Mouse (Mus musculus) embryonic facial prominence, embryonic 14.5 days (tissue): ENCODE data around the gene Ctse. TPM values are rescaled to one million over a fixed set of nuclear protein-coding genes. Genes with fewer than 3 reads are reported as not detected.

Experiments
- ATAC-seq: fragments of 200-750 bp; cut with Nextera tagmentation; 2 replicates; pipeline ENCODE4 v1.8.0; 2017; ENCODE audit warnings: low read depth, moderate number of reproducible peaks, moderate TSS enrichment
- DNase-seq: peaks from one replicate; pipeline ENCODE4 v3.0.0-alpha.2; 2015; ENCODE audit warnings: low spot score
- H3K27ac ChIP-seq: fragments of 300-500 bp; sonication (generic); replicated peaks from 2 replicates; pipeline ENCODE4 v1.5.1; 2014; ENCODE audit warnings: low read depth, mild to moderate bottlenecking, low read length, moderate library complexity
- H3K27me3 ChIP-seq: fragments of 300-500 bp; sonication (generic); replicated peaks from 2 replicates; pipeline ENCODE4 v1.6.1; 2014; ENCODE audit warnings: low read length; ENCODE audit not compliant: control insufficient read depth, insufficient read depth
- H3K36me3 ChIP-seq: fragments of 300-500 bp; sonication (generic); 2 replicates; pipeline ENCODE4 v1.6.1; 2014; ENCODE audit warnings: low read length, mixed read lengths; ENCODE audit not compliant: control insufficient read depth, insufficient read depth
- H3K4me1 ChIP-seq: fragments of 300-500 bp; sonication (generic); 2 replicates; pipeline ENCODE4 v1.6.1; 2014; ENCODE audit warnings: antibody characterized with exemption, low read length; ENCODE audit not compliant: control insufficient read depth, insufficient read depth
- H3K4me2 ChIP-seq: fragments of 300-500 bp; sonication (generic); 2 replicates; pipeline ENCODE4 v1.6.1; 2014; ENCODE audit warnings: low read depth, mild to moderate bottlenecking, low read length, moderate library complexity, mixed read lengths
- H3K4me3 ChIP-seq: fragments of 300-500 bp; sonication (generic); 2 replicates; pipeline ENCODE4 v1.5.1; 2014; ENCODE audit warnings: low read depth, mild to moderate bottlenecking, low read length
- H3K9ac ChIP-seq: fragments of 300-500 bp; sonication (generic); 2 replicates; pipeline ENCODE4 v1.6.1; 2014; ENCODE audit warnings: low read depth, mild to moderate bottlenecking, low read length, moderate library complexity, mixed read lengths
- H3K9me3 ChIP-seq: fragments of 300-500 bp; sonication (generic); 2 replicates; pipeline ENCODE4 v1.6.1; 2016; ENCODE audit warnings: low read length; ENCODE audit not compliant: control insufficient read depth
- WGBS: fragments of 180-500 bp; shearing (Covaris S2); extraction: QIAGEN DNeasy Blood & Tissue Kit; methylation state at CpG from one replicate; pipeline ENCODE4 v1.1.7; 2014; 5-methylcytosine and 5-hydroxymethylcytosine counted together
- polyA plus RNA-seq: library from polyadenylated mRNA; unstranded; fragments of >200 nt; fragmentation: Nextera tagmentation; extraction: Ambion mirVana; gene quantifications from 2 replicates; pipeline ENCODE4 v1.2.1, GENCODE M21; 2014

Ctse gene
- polyA plus RNA-seq, 1 experiment from 2014 or later: 0.15 TPM

DNA sequence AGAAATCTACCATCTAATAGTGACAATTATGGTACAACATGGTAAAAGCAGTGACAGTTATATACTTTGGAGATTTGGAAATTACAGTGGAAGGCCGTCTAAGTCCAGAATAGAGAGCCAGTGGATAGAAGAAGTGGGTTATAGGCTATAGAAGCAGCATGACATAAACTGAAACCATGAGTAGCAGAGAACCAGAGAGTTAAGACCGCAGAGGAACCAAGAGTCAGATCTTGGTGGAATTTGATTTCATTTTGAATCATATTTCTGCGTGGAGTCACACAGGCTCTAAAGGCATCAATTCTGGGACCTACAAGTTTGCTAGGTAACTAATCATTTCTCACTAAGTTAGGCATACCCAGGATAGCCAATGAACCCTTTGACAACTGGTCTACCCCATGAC, 60.7 kb downstream of the Ctse start:
- Histone ChIP-seq H3K9me3 (no peaks in the 10 kb centered on the region), H3K4me2 (no peak overlapping the region), H3K36me3 (no peaks in the 10 kb centered on the region), H3K27ac (no peak overlapping the region), H3K4me3 (no peak overlapping the region), H3K9ac (no peak overlapping the region), H3K4me1 (no peaks in the 10 kb centered on the region), H3K27me3 (no peaks in the 10 kb centered on the region)
- DNase-seq (no peak), ATAC-seq (no peak)
- 83% methylated on average over 3 of the region's 3 CpGs for WGBS

DNA sequence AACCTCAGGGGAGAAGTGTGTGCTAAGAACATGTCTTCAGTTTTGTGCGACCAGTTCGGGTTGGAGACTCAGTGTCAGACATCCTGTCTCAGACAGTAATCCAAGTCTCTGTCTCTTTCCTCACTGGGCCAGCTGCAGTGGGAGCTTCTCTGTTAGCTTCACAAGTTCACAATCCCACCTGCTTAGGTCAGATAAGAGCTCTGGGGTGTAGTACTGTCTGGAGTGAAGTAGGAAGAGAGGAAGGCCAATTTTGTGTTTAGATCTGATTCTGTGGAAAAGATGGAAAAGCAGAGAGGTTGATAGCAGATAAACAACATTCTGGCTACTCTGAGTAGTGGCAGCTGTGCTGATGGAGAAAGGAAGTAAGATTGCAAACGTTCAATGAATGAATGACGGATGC, 61.5 kb downstream of the Ctse start:
- no peaks in the 10 kb centered on the region for H3K27me3 ChIP-seq
- no peak for ATAC-seq
- 81% methylated on average over 4 of the region's 4 CpGs for WGBS

DNA sequence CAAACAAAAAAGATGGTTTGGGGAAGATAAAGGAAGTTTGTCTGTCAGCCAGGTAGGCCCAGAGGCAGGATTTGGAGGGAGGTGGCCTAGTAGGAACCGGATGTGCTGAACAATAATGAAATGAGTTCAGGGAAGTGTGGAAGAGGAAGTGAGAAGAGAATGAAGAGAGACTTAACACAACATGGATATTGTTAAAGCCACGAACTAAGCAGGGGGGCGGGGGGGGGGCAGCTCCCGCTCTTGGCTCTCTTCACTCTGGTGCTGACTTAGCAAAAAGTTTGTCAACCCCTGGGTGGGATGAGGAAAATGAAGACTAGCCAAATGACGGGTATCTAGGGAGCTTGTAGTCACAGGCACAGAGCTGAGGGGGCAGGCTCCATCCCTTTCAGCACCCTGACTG, 62.3 kb downstream of the Ctse start:
- 67% methylated on average over 5 of the region's 5 CpGs for WGBS
- no peak for ATAC-seq

More for the DNA sequence above, 61.5 kb downstream of the Ctse start:
- H3K9me3 ChIP-seq: no peaks in the 10 kb centered on the region
- H3K4me1 ChIP-seq: no peaks in the 10 kb centered on the region
- H3K36me3 ChIP-seq: no peaks in the 10 kb centered on the region
- H3K4me2 ChIP-seq: no peak overlapping the region
- no peak for DNase-seq
- no peak overlapping the region for H3K9ac ChIP-seq
- no peak overlapping the region for H3K4me3 ChIP-seq
- no peak overlapping the region for H3K27ac ChIP-seq

DNA sequence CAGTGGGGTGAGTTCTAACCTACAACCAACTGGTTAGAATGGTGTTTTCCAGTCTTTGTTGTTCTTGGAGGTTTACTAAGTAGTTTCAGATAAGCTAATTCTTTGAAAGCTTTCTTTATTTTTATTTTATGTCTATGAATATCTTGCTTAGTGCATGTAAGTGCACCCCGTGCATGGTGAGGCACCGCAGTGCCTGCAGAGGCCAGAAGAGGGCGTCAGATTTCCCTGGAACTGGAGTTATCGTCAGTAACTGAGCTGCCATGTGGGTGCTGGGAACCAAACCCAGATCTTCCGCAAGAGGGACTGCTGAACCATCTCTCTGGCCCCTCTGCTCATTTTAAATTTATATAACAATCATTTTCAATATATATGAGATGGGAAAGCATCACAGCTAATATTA, 63.3 kb downstream of the Ctse start:
- no peaks in the 10 kb centered on the region for H3K27me3 ChIP-seq
- DNase-seq (no peak), ATAC-seq (no peak)
- no peak overlapping the region for H3K27ac ChIP-seq
- no peaks in the 10 kb centered on the region for H3K4me1 ChIP-seq
- H3K4me2 ChIP-seq: no peak overlapping the region
- no peak overlapping the region for H3K9ac ChIP-seq
- H3K36me3 ChIP-seq: no peaks in the 10 kb centered on the region
- no peaks in the 10 kb centered on the region for H3K9me3 ChIP-seq
- H3K4me3 ChIP-seq: no peak overlapping the region
- 82% methylated on average over 5 of the region's 5 CpGs for WGBS

More for the DNA sequence above, 62.3 kb downstream of the Ctse start:
- Histone ChIP-seq H3K4me1 (no peaks in the 10 kb centered on the region), H3K9me3 (no peaks in the 10 kb centered on the region), H3K4me2 (no peak overlapping the region), H3K36me3 (no peaks in the 10 kb centered on the region), H3K27me3 (no peaks in the 10 kb centered on the region), H3K27ac (no peak overlapping the region), H3K4me3 (no peak overlapping the region), H3K9ac (no peak overlapping the region)
- DNase-seq: no peak

DNA sequence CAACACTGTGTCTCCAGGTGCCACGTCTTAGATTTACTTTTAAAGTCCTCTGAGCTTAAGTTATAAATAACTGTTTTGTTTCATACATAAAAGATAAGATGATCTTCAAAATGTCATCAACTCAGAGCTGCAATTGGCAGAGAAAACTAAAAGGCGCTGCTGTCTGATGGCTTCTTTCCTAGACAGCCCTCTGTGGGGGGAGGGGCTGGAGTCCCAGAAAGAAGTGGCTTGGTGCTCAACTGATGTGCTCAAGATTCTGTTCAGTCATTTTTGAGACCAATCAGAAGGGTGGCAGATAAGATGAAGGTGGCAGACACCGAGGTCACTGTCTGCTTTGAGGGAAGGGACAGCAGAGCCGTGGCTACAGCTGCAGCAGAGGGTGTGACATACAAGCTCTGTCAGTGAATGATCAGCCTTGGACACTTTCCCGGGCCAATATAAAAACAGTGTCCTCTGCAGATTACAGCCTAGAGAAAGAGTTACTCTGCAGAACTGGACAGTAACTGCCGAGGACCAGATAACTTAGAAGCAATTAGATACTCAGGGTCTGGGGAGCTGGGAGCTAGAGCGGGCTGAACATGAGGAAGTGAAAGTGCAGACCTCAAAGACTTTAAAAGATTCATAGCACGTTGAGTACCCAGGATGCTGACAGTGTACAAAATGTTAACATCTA, 64.1 kb downstream of the Ctse start:
- no peaks in the 10 kb centered on the region for H3K4me1 ChIP-seq
- no peak overlapping the region for H3K27ac ChIP-seq
- no peaks in the 10 kb centered on the region for H3K27me3 ChIP-seq
- no peak overlapping the region for H3K4me2 ChIP-seq
- no peaks in the 10 kb centered on the region for H3K9me3 ChIP-seq
- no peak overlapping the region for H3K9ac ChIP-seq
- ATAC-seq (no peak), DNase-seq (no peak)
- no peaks in the 10 kb centered on the region for H3K36me3 ChIP-seq
- H3K4me3 ChIP-seq: no peak overlapping the region
- WGBS: 72% methylated on average over 8 of the region's 8 CpGs

GRCm38 (mm10) chr1:131703482-131703881, 65.4 kb downstream of the Ctse start:
- H3K9me3 ChIP-seq: no peaks in the 10 kb centered on the region
- ATAC-seq (no peak), DNase-seq (no peak)
- H3K36me3 ChIP-seq: no peaks in the 10 kb centered on the region
- no peak overlapping the region for H3K27ac ChIP-seq
- no peak overlapping the region for H3K4me3 ChIP-seq
- H3K4me1 ChIP-seq: no peaks in the 10 kb centered on the region
- H3K9ac ChIP-seq: no peak overlapping the region
- 67% methylated on average over 2 of the region's 2 CpGs for WGBS
- no peaks in the 10 kb centered on the region for H3K27me3 ChIP-seq
- H3K4me2 ChIP-seq: no peak overlapping the region

DNA sequence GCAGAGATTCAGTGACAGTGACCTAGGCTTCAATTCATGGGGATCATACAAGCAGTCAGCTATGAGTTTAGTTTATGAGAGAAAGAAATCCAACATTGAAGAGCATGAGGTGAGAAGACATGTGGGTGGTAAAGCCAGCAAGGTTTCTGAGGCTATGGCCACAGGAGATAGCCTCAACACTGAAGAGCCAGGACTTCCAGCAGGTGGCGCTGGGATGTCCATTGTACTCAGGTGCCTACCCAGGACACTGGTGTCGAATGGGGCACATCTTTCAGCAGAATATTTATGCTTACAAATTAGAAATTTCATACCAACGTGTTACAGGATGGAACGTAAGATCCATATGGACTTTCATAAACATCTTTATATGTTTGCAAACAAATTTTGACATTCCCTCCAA, 70.2 kb downstream of the Ctse start:
- no peaks in the 10 kb centered on the region for H3K9me3 ChIP-seq
- no peak overlapping the region for H3K9ac ChIP-seq
- peak; percentile 42 for DNase-seq
- 19% methylated on average over 4 of the region's 4 CpGs for WGBS
- no peak overlapping the region for H3K27ac ChIP-seq
- H3K4me2 ChIP-seq: no peak overlapping the region
- H3K27me3 ChIP-seq: no peaks in the 10 kb centered on the region
- H3K36me3 ChIP-seq: no peaks in the 10 kb centered on the region
- no peaks in the 10 kb centered on the region for H3K4me1 ChIP-seq
- no peak overlapping the region for H3K4me3 ChIP-seq
- ATAC-seq: no peak

GRCm38 (mm10) chr1:131711518-131711917, 73.4 kb downstream of the Ctse start:
- H3K4me2 ChIP-seq: no peak overlapping the region
- no peak overlapping the region for H3K9ac ChIP-seq
- DNase-seq (peak; percentile 31), ATAC-seq (0 out of 2 replicates have a peak, but pooled peaks have one; percentile 56)
- no peak overlapping the region for H3K4me3 ChIP-seq
- WGBS: 78% methylated on average over 10 of the region's 10 CpGs
- no peaks in the 10 kb centered on the region for H3K4me1 ChIP-seq
- H3K27ac ChIP-seq: no peak overlapping the region
- no peaks in the 10 kb centered on the region for H3K36me3 ChIP-seq
- H3K27me3 ChIP-seq: no peaks in the 10 kb centered on the region
- no peaks in the 10 kb centered on the region for H3K9me3 ChIP-seq

DNA sequence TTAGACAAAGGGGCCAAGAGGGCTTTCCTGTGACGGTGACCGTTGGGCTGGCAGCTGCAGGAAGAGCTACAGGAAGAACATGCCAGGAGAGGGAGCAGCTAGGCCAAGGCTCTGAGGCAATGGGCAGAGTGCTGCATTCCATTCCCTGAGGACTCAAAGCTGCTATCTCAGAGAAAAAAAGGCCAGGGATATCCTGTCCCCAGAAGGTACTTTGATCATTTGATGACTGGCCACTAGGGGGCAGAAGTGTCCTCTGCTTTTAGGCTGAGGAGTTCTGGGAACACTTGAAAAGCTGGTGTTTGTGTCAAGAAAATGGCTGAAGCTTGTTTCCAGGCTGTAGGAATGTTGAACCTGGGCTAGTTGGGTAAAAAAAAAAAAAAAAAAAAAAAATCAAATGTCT, 74.3 kb downstream of the Ctse start:
- no peak overlapping the region for H3K4me3 ChIP-seq
- H3K4me2 ChIP-seq: no peak overlapping the region
- peak; percentile 92 for DNase-seq
- H3K4me1 ChIP-seq: no peaks in the 10 kb centered on the region
- H3K36me3 ChIP-seq: no peaks in the 10 kb centered on the region
- no peaks in the 10 kb centered on the region for H3K27me3 ChIP-seq
- 20% methylated on average over 2 of the region's 2 CpGs for WGBS
- peak; percentile 46 for ATAC-seq
- no peaks in the 10 kb centered on the region for H3K9me3 ChIP-seq
- no peak overlapping the region for H3K9ac ChIP-seq
- no peak overlapping the region for H3K27ac ChIP-seq
